Comparison of ENCODE assay signal across 12 mouse cellular contexts in genomic region chr11:80527697-80528096, GRCm38 (mm10). TPM values are rescaled to one million over a fixed set of nuclear protein-coding genes. Genes with fewer than 3 reads are reported as not detected.
DNase-seq lines count a peak whose midpoint lies in the region; ATAC-seq and TF ChIP-seq lines count a peak whose summit lies in the region.
"Had no signal": no experiment of that assay in that cellular context is flagged by ENCODE, and none has a peak within 500 bp of the region (broad histone marks: within the 10 kb centered on the region; RNA-seq: fewer than 3 reads in every experiment).

No protein-coding gene starts in this region.

- TF ChIP-seq POLR2A in heart, adult 2 months (IDR thresholded peaks at IDR 0.05; ENCODE audit: insufficient read depth, low read depth, low read length), result no peak
- no peak for TF ChIP-seq POLR2A in spleen, adult 2 months (IDR thresholded peaks at IDR 0.05; ENCODE audit: low read depth, low read length)

- H3K9ac ChIP-seq in heart, adult 2 months (ENCODE audit: low read depth, low read length), result no peak overlapping the region
- H3K9ac ChIP-seq: limb, embryonic 13.5 days; midbrain, embryonic 12.5 days; neural tube, embryonic 13.5 days had no signal

- H3K4me3 ChIP-seq in heart, adult 2 months, result no peak overlapping the region
- H3K4me3 ChIP-seq in spleen, adult 2 months (ENCODE audit: extremely low read depth, insufficient read depth, insufficient read length), result no peak overlapping the region
- H3K4me3 ChIP-seq: limb, embryonic 13.5 days; midbrain, embryonic 12.5 days; neural tube, embryonic 13.5 days had no signal

- intact Hi-C loops in heart, adult 2 months (cut with DNase I), result no loop called here
- intact Hi-C loops in left cerebral cortex, postnatal 25 days (cut with DNase I), result no loop called here

- no peaks in the 10 kb centered on the region for H3K27me3 ChIP-seq in heart, adult 2 months (ENCODE audit: control insufficient read depth, insufficient read depth, low read length)
- no peaks in the 10 kb centered on the region for H3K27me3 ChIP-seq in spleen, adult 2 months (ENCODE audit: control insufficient read depth, insufficient read depth, low read length)
- H3K27me3 ChIP-seq: limb, embryonic 13.5 days; midbrain, embryonic 12.5 days had no signal

- no peak for TF ChIP-seq EP300 in heart, adult 2 months (IDR thresholded peaks at IDR 0.05; ENCODE audit: insufficient read depth, low read depth, low read length)

- no peak for DNase-seq in heart, adult 2 months
- DNase-seq in heart, postnatal 4 days, result no peak
- no peak for DNase-seq in spleen, adult 2 months (ENCODE audit: low read depth in 1 of 2, low spot score in 2 of 2)
- DNase-seq in spleen, postnatal 4 days (ENCODE audit: low spot score in 2 of 2), result no peak
- peak; percentile 36 to 37 for DNase-seq in thymus, postnatal 36 days
- no peak for DNase-seq in left cerebral cortex, postnatal 25 days (ENCODE audit: low spot score in 2 of 2)
- DNase-seq in urinary bladder, postnatal 36 days (ENCODE audit: low spot score in 2 of 2), result no peak
- DNase-seq: adrenal gland, postnatal 14 days had no signal

- no peak overlapping the region for H3K27ac ChIP-seq in heart, adult 2 months
- no peak overlapping the region for H3K27ac ChIP-seq in spleen, adult 2 months (ENCODE audit: insufficient read depth, low read length)
- H3K27ac ChIP-seq: limb, embryonic 13.5 days; midbrain, embryonic 12.5 days; neural tube, embryonic 13.5 days had no signal

- peak; percentile 54 for TF ChIP-seq CTCF in heart, adult 2 months (IDR thresholded peaks at IDR 0.05)
- peak; percentile 13; the same call in 1 of the 2 replicates for TF ChIP-seq CTCF in spleen, adult 2 months (IDR thresholded peaks at IDR 0.05; ENCODE audit: extremely low read depth, insufficient read depth, insufficient read length, insufficient replicate concordance)

- H3K4me1 ChIP-seq in heart, adult 2 months (ENCODE audit: control insufficient read depth, insufficient read depth, low read length), result peaks cover 8% of the 10 kb centered on the region
- peaks cover 7% of the 10 kb centered on the region; the same call in 1 of the 2 replicates for H3K4me1 ChIP-seq in spleen, adult 2 months (ENCODE audit: control insufficient read depth, insufficient read depth, insufficient read length)
- H3K4me1 ChIP-seq: limb, embryonic 13.5 days; neural tube, embryonic 13.5 days had no signal

- peak; percentile 58; the same call in 1 of the 2 replicates for ATAC-seq in erythroblast, adult 5-6 weeks (replicated peaks; ENCODE audit: low FRiP score, poor library complexity, severe bottlenecking)

- no peaks in the 10 kb centered on the region for H3K79me2 ChIP-seq in heart, adult 2 months (replicated peaks; ENCODE audit: control insufficient read depth, insufficient read depth, low read length)

- H3K36me3 ChIP-seq in heart, adult 2 months (ENCODE audit: control insufficient read depth, insufficient read depth, low read length), result peaks cover under 1% of the 10 kb centered on the region
- H3K36me3 ChIP-seq in spleen, adult 2 months (ENCODE audit: control insufficient read depth, insufficient read depth, low read length), result no peaks in the 10 kb centered on the region
- H3K36me3 ChIP-seq: limb, embryonic 13.5 days; midbrain, embryonic 12.5 days; neural tube, embryonic 13.5 days had no signal

RNA-seq across cellular contexts. Expression of gene Cdk5r1, which starts 50.9 kb away (rescaled TPM):
- 1 to 10 TPM in 1 of 2 experiments, under 1 TPM in 1; 0.84 to 2.3 TPM for total RNA-seq in heart, adult 2 months (2021)
- 0.61 and 0.85 TPM in 2 replicates for polyA plus RNA-seq in heart, adult 2 months (2012; rRNA removed)
- total RNA-seq in heart, postnatal 4 days (2021), result 1 to 10 TPM; 1.2 to 1.8 TPM
- polyA plus RNA-seq in spleen, adult 2 months (2012; rRNA removed), result 4.7 and 9.2 TPM in 2 replicates
- 0.19 and 1.3 TPM in 2 replicates for total RNA-seq in erythroblast, adult 5-6 weeks (2015; ENCODE audit: low replicate concordance)
- total RNA-seq in erythroblast, adult 5-6 weeks (2017; ENCODE audit: low replicate concordance), result 1.3 and 1.7 TPM in 2 replicates
- total RNA-seq in left cerebral cortex, postnatal 25 days (2021), result 100 to 1,000 TPM; 339 to 344 TPM

Comparison
In these comparisons a context has a peak if more than half of its experiments do, and no peak if none do; other contexts are left out.
1. DNase-seq: peak in thymus, postnatal 36 days (2 of 2); none in heart, adult 2 months (0 of 2), heart, postnatal 4 days (single experiment), spleen, adult 2 months (0 of 2), spleen, postnatal 4 days (0 of 2), left cerebral cortex, postnatal 25 days (0 of 2) and urinary bladder, postnatal 36 days (0 of 2).
2. RNA of gene Cdk5r1, which starts 50.9 kb away (total RNA-seq): 339 to 344 TPM in left cerebral cortex, postnatal 25 days; 0.84 to 2.3 TPM in heart, adult 2 months, 1.2 to 1.8 TPM in heart, postnatal 4 days and 0.19 to 1.7 TPM in erythroblast, adult 5-6 weeks; every median in the first group is over 100 times any median in the second.